Mouse (Mus musculus) liver (tissue): ENCODE results near the gene Eme2.
A peak's percentile ranks its signal among the peaks of the same experiment; 100 is the strongest.

Source experiments
- DNase-seq: peaks from one replicate; pipeline ENCODE4 v3.0.0-alpha.2; 2020; ENCODE audit warnings: mixed read lengths

The Eme2 gene

DNA sequence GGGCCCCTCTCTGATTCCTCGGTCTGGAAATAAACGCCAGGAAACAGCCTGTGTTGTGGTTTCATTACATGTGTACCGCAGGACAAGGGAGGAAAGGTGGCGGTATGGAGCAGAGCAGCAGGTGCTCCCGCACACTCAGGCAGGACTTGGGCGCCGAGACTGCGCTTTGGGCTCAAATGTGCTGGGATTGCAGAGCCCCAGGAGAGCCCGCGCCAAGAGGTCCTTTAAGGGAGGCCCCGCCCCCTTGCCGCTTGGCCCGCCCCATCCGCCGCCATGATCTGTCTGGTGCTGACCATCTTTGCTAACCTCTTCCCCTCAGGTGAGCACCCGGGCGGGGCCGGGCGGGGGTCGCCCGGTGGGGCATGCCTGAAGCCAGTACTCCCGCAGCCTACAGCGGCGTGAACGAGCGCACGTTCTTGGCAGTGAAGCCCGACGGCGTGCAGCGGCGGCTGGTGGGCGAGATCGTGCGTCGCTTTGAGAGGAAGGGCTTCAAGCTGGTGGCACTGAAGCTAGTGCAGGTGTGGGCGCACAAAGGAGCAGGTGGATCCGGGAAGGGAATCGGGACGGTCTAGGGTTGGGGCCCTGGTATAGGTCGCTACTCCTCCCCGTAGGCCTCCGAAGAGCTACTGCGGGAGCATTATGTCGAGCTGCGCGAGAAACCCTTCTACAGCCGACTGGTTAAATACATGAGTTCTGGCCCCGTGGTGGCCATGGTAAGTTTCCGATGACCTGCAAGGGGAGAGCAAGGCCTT lies 1.5 kb upstream of the Eme2 start, which contains the start of gene Nme3:
Gene Nme3 (plus strand): TSS at position 260 of the 752 bp plus-strand sequence.
- peak; percentile 93 for DNase-seq

DNA sequence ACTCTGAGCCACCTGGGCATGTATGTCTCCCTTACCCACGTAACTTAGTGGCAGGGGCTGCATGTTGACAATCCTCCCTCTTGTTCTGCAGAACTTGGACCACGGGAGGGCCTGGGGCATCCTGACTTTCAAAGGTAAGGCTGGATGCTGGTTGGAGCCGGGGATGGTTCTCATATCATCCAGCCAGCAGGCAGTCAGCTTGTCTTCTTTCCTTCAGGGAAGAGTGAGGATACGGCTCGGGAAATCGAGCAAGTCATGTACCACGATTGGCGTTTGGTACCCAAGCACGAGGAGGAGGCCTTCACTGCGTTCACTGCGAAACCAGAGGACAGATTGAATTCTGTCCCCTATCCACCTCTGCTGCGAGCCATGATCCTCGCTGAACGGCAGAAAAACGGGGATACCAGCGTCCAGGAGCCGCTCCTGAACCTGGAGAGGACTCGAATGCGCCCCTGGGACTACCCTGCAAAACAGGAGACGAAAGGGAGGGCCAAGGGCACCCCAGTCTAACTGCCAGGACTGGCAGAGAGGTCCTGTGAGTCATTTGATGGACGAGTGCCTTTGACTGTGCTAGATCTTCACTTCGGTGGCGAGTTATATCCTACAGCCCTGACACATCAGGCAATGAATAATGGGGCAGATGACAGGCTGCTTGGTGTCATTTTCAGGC lies 819 bp upstream of the Eme2 start:
- no peak for DNase-seq

DNA sequence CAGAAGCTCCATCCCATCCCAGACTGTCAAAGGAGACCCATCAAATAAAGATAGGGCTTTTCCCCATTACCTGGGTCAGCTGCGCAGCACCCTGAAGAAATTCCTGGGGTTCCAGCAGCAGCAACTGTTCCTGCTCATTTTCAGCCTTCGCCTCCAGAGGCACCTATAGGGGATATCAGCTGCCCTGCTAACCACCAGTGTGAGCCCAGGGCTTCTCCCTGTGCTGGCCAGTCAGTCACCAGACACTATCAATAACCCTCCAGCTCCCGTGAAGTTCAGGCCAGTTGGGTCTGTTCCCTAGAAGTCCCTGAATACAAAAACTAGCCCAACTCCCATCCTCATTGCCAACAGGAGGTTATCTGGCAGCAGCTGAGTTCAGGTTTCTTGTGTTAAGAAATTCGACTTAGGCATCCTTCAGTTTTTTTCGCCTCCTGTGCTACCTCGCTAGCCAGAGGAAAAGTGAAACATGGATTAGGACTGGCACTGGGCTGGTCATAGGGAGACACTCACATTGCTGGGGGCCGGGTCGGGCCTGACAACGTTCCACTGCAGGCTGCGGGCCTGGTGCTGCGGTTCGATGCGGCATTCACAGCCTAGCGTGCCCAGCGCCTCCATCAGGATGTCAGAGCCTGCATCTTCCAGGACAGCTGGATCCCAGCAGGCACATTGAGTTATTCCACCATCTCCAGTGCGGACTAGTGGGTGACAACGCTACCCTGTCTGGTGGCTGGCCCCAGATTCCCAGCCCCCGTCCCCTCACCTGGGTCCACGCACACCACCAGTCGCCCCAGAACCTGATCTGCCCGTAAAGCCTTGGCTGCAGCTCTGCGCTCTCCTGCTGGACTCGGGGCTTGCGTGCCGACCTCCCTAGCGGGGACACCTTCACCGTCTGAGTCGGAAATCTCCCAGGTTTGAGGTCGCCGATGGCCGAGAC lies 559 bp downstream of the Eme2 start:
- DNase-seq, result peak; percentile 38

DNA sequence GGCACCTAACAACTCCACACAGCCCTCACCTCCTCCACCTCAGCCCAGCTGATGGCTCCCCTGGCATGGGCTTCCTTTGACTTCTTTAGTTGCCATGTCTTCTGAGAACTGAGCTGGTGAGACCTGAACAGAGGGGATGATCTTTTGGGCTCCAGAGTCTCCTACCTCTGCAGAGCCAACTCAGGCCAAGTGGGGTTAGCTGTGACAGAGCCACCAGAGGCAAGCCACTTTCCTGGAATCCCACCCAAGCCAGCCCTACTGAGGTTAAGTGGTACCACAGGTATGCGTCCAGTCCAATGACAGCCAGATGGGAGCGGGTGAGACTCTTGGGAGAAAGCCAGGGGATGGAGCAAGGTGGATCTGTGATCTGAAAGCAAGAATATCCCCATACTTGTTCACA lies 1.6 kb downstream of the Eme2 start:
- DNase-seq, result no peak

DNA sequence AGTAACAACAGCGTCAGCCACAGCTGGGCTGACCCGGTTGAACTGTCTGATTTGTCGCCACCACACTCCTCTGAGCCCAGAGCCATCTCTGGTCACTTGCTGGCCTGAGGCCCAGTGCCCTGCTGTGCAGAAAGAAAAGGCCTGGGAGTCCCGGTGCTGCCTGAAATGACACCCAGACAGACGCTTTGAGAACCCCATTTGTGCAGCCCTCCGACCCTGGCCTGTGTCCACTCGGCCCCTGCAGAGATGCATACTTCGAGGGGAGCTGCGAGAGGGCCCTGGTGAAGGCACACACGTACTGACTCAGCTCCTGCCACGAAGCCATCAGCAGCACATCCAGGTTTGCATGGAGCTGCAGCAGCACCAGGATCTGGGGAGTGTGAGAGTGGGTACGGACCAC lies 2.1 kb downstream of the Eme2 start:
- no peak for DNase-seq

DNA sequence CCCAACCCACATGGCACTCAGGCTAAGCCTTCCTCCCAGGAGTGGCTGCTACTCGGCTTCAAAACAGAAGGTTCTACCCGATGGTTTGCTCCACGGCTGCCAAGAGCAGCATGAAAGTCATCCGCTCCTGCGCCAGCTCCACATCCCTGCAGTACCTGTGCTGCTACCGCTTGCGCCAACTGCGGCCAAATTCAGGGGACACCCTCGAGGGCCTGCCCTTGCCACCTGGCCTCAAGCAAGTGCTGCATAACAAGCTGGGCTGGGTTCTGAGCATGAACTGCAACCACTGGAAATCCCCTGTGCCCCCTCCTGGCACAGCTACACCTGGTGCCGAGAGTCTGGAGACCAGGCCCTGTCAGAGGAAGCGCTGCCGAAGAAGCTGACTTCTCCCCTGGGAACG lies 3.6 kb downstream of the Eme2 start:
- DNase-seq, result no peak

DNA sequence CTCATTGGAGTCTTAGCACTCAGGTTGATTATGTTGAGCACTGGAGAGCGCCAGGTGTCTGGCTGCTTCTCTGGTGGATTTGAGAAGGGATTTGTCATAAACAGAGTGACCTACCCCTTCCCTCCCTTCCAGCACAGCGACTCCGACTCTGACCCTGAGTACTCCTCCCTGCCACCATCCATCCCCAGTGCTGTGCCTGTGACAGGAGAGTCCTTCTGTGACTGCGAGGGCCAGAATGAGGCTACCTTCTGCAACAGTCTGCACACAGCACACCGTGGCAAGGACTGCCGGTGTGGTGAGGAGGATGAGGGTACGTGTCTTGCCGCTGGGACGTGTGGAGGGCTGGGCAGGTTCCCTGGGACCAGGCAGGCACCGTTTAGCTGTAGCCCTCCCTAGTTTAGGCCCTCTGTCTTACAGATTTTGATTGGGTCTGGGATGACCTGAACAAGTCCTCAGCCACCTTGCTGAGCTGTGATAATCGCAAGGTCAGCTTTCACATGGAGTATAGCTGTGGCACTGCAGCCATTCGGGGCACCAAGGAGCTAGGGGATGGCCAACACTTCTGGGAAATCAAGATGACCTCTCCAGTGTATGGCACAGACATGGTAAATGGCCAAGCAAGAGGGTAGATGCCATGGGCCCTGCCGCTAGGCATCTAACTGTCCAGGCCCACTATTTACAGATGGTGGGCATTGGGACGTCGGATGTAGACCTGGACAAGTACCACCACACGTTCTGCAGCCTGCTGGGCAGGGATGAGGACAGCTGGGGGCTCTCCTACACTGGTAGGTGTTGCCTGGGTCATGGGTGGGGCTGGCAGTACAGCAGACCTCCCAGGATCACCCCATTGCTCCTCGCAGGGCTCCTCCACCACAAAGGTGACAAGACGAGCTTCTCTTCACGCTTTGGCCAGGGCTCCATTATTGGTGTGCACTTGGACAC lies 4.5 kb downstream of the Eme2 start:
- DNase-seq, result no peak

DNA sequence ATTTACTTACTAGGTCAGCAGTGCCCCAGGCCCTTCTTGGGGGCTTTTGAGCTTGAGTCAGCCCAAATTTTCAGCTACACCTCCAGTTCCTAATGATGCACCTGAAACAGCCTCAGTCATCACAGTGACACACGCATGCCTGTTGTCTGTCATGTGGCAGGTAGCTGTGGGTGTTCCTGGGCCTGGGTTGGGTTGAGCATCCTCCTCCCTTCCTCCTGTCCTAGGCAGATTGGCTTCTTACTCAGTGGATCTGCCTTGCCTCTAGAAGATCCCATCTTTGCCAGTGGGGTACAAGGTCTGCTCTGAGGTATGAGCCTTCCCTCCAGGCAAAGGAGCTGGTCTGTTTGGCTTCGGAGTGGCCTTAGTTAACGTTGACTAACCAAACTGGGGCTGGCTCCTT lies 6.0 kb downstream of the Eme2 start:
- DNase-seq, result no peak

DNA sequence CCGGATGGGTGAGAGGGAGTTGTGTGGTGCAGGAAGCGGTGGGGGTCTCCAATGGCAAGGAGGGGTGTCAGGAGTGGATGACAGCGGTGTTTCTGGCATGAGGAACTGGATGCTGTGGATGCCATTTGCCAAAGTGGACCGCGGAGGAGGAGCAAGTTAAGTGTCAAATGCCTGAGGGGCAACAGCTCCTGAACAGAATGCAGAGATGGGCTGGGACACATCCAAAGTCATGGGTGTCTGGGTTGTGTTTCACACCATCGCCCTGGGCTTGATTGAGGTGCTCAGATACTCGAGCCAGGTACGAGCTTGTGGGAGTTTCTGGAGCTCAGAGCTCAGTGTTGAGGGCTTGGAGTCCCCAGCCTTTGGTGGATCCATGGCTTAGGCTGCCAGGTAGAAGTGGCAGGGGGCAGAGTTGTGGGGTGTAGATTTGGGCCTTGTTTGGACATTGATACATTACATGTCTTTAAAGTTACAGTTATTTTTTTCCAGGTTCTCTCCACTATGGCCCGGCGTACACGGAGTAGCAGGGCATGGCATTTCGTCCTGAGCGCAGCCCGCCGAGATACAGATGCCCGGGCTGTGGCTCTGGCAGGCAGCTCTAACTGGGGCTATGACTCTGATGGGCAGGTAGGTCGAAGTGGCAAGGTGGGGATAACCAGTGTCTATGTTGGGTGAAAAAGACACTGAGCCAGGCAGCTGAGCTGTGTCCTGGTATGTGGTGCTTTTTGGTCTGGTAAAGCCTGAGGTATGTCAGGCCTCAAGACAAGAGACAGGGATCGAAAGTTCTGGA lies 7.4 kb downstream of the Eme2 start:
- DNase-seq, result no peak

DNA sequence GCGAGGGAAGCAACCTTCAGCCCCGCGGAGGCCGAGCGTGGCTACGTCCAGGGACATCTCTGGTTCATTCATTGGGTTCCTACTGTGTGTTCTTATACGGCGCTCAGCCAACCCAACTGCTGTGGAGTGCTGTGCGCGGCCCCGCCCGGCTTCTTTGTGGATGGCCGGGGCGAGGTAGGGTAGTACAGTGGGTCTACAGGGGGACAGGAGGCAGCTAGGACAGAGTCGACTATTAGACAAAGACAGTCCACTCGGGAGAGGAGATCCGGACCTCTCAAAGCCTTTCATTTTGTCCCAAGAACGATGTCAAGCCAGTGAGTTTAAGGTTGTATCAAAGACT lies 8.0 kb downstream of the Eme2 start:
- DNase-seq, result no peak

DNA sequence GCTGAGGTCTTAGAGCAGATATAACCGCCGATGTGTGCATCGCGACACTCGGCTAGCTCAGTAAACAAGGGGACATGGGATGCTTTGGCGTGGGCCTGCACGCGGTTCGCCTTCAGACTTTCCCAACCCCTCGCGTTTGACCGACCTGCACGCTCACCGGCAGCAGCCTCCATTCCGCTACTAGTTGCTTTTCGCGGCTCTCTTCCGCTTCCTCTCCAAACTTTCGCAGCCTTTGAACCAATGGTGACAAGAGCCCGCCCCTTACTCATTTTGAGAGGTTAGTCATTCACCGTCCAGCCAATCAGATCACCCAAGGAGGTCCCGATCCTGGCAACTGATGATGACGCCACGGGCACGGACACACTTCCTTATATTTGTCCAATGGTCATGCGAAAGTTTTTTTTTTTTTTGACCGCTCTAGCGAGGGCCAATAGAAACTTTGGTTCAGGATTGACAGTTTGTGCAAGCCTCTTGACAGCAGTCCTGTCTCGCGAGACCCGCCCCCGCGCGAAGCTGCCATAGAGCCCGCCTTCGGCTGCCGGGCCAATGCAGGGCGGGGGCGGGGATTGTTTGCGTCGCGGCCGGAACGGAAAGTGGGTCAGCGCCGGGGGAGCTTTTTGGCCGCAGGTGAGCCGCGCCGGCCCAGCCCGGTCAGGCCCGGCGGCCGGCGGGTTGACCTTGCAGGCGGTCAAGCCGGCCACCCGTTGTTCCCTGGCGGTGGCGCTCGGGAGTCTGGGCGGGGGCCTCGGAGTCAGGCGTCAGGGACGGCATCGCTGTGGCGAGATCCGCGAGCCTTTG lies 8.6 kb downstream of the Eme2 start, which contains the start of the genes Nubp2 and Spsb3:
Gene Nubp2 (minus strand): TSS at position 216 of the 798 bp plus-strand sequence.
Gene Spsb3 (plus strand): TSS at position 510 of the 798 bp plus-strand sequence.
- peak; percentile 99 for DNase-seq

DNA sequence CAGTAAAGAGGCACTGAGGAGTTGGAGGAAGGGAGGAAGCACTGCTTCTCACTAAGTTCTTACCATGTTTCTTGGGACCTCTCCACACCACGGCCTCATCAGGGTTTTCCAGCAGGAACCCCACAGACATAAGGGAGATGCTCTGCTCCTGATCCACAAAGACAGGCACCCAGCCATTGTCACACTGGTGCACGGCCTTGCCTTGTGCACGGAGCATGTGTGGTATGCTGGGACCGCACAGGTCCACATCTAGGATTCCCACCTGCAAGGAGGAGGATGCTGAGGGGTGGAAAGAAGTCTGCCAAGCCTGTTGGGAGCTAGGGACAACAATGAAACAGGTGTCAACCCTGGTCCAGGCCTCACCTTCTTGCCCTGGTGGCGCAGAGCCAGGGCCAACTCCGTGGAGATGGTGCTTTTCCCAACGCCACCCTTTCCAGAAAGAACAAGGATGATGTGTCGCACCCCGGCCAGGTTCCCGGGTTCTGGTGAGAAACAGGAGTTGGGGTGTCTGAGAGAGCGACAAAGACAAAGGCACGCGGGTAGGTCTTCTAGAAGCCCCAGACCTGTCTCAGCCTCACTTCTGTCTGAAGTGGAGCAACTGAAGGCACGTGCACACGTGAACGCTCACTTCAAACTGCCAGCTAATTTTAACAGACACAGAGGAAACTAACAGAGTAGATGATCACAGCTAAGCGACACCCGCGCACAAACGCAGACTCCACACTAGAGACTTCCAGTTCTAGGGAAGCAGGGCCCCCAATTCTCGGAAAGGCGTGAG lies 9.3 kb downstream of the Eme2 start:
- no peak for DNase-seq

DNA sequence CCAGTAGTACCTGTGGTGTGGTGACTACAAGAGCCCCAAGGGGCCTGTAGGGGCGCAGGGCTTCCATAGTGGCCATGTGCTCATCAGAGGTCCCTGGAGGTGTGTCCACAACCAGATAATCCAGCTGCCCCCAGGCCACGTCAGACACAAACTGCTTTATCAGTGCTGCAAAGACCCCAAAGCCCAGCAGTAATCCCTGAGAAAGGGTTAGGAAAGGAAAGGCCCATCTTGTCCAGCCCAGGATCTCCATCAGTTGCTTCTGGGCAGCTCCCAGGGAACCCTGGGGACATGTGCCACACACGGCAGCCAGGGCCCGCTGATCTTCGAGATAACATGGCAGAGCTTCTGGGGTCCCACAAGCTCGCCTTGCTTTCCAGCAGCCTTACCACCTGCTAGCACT lies 10.5 kb downstream of the Eme2 start:
- DNase-seq, result no peak

DNA sequence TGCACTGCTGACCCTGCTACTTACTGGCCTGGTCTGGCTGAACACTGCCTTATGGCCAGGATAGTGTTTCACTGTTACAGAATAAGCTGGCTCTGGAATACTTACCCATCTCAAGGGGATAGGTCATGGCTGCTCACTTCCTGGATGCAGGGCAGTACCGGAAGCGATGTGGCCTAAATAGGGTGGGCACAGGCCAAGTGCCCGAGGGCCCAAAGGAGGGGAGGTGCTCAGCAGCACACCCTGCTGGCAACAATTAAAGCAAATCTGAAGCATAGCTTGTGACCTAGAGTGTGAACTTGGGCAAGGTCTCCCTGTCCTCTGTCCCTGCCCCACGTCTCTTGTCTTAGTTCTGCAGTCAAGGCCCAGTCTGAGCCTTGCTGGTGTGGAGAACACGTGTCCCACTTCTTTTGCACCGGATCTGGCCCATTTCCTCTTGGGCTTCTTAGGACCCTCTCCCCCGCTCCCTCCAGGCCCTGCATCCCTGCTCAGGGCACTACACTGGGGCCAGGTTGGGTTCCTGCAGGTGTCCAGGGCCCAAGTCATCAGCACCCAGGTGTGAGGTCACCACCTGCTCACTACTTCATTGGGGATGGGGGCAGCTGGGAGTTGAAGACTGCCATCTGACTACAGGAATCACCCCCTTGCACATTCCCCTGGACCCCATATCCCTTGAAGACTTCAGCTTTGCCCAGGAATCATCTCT lies 13.0 kb downstream of the Eme2 start:
- no peak for DNase-seq

DNA sequence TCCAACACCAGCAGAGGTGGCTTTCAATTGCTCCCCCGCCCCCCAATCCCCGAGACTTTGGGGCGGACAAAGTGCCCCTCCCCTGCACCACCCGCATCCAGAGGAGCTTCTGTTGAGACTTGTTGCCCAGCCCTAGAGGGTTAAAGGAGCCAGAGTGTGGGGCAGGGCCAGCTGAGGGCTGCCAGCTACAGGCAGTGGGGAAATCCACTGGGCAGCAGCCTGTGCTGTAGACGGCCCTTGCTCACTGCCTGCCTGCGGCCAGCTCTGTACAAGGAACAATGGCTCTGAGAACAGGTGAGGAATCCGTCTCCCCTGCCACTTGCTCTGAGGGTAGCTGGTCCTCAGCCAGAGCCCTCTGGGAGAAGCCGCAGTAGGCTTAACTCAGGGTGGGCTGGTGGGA lies 16.4 kb downstream of the Eme2 start:
- no peak for DNase-seq

DNA sequence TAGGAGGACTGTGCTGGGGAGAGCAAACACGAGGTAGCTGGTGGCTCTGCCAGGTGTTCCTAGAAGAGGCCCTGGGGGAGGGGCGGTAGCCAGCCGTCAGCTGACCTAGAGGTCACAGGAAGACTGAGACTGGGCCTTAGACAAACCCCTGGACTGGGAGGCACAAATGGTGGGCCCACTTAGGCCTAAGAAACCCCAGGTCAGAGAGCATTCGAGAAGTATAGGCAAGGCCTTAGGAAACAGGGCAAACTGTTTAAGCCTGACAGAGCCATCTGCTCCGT lies 16.8 kb downstream of the Eme2 start:
- DNase-seq, result peak; percentile 45

DNA sequence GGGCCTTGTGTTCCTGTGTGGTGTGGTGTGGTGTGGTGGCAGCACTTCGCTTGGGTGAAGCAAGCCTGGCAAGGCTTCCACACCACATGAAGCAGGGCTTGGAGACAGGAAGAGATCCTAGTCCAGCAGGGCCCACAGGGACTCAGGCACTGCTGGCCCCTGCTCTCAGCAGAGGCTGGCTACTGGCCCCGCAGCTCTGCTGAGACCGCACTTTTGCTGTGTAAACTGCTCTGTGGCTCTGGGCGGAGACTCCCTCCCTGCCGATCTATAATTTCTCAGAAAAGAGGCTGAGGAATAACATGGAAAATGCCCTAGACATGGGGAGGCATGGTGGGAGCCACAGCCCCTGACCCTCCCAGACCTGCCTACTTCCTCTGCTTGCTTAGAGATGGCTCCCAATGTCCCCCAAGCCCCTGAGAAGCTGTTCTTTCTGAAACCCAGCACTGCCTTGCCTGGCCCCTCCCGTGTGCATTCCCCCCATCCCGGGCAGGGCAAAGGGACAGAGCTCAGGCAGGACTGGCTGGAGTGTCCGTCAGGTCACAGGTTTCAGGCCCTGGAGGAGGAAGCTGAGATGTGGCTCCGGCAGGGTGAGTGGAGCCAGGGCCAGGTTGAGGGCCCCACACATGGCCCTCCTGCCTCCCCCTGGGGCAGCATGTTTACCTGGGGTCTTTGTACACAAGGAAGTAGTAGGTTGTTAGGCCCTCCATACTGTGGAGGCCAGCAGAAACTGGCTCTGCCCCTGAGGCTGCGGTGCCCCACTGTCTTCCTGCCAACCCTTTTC lies 17.4 kb downstream of the Eme2 start:
- no peak for DNase-seq

DNA sequence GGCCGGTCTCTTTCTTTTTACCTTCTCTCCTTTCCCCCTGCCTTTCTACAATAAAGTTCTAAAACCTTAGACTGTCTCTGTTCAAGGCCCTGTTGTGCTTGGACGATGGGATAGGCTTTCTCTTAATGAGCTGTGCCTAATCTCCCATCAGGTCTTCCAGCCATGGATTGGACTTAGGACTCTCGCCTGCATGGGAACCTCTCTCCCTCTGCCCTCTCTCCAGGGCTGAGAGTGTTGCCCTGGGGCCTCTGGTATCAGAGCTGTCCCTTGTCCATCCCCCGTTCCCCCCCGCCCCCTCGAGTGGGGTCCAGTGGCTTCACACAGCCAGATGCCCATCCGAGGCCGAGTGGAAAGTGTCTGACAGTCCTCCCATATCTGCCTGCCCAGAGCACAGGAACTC lies 19.9 kb downstream of the Eme2 start:
- DNase-seq, result no peak

DNA sequence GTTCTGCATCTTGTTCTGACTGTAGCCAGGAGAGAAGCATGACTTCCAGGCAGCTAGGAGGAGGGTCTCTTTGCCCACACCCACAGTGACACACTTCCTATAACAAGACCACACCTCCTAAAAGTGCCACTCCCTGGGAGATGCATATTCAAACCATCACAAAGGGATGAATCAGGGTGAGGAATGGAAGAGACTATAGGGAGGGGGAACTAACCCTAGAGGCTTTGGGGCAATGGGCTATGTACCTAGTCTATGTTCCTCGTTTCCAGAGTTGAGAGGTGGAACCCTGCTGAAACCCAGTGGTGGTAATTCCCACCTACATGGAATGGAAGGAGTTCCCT lies 20.5 kb downstream of the Eme2 start:
- DNase-seq, result no peak
